Mouse (Mus musculus) midbrain, embryonic 14.5 days (tissue): ENCODE measurements around the gene Ache. TPM values are rescaled to one million over a fixed set of nuclear protein-coding genes. Genes with fewer than 3 reads are reported as not detected.

Experiments used
- ATAC-seq: fragments of 200-750 bp; cut with Nextera tagmentation; 2 replicates; pipeline ENCODE4 v1.8.0; 2017; ENCODE audit warnings: moderate number of reproducible peaks, moderate library complexity; ENCODE audit not compliant: low FRiP score, low TSS enrichment
- DNase-seq: peaks from one replicate; pipeline ENCODE4 v3.0.0-alpha.2; 2015
- H3K27ac ChIP-seq: fragments of 300-500 bp; sonication (generic); replicated peaks from 2 replicates; pipeline ENCODE4 v1.5.1; 2014; ENCODE audit warnings: mild to moderate bottlenecking, low read depth, low read length, moderate library complexity
- H3K27me3 ChIP-seq: fragments of 300-500 bp; sonication (generic); 2 replicates; pipeline ENCODE4 v1.6.1; 2014; ENCODE audit warnings: low read length, control low read depth, mixed read lengths; ENCODE audit not compliant: control insufficient read depth, insufficient read depth
- H3K36me3 ChIP-seq: fragments of 300-500 bp; sonication (generic); 2 replicates; pipeline ENCODE4 v1.6.1; 2014; ENCODE audit warnings: low read length, control low read depth; ENCODE audit not compliant: control insufficient read depth, insufficient read depth
- H3K4me1 ChIP-seq: fragments of 300-500 bp; sonication (generic); 2 replicates; pipeline ENCODE4 v1.6.1; 2014; ENCODE audit warnings: mild to moderate bottlenecking, antibody characterized with exemption, low read length, control low read depth; ENCODE audit not compliant: control insufficient read depth, insufficient read depth
- H3K4me2 ChIP-seq: fragments of 300-500 bp; sonication (generic); 2 replicates; pipeline ENCODE4 v1.6.1; 2014; ENCODE audit warnings: mild to moderate bottlenecking, low read length, moderate library complexity
- H3K4me3 ChIP-seq: fragments of 300-500 bp; sonication (generic); replicated peaks from 2 replicates; pipeline ENCODE4 v1.5.1; 2014; ENCODE audit warnings: low read depth, low read length
- H3K9ac ChIP-seq: fragments of 300-500 bp; sonication (generic); replicated peaks from 2 replicates; pipeline ENCODE4 v1.6.1; 2014; ENCODE audit warnings: mild to moderate bottlenecking, low read length, moderate library complexity
- H3K9me3 ChIP-seq: fragments of 300-500 bp; sonication (generic); 2 replicates; pipeline ENCODE4 v1.6.1; 2016; ENCODE audit warnings: low read length, control low read depth, mixed read lengths; ENCODE audit not compliant: control insufficient read depth
- WGBS: fragments of 180-500 bp; shearing (Covaris S2); extraction: QIAGEN DNeasy Blood & Tissue Kit; methylation state at CpG from one replicate; pipeline ENCODE4 v1.1.7; 2014; 5-methylcytosine and 5-hydroxymethylcytosine counted together
- polyA plus RNA-seq: library from polyadenylated mRNA; unstranded; fragments of >200 nt; fragmentation: Nextera tagmentation; extraction: Ambion mirVana; gene quantifications from 2 replicates; pipeline ENCODE4 v1.2.1, GENCODE M21; 2014

Gene Ache
- polyA plus RNA-seq, 1 experiment from 2014 or later, result 22.2 TPM

DNA sequence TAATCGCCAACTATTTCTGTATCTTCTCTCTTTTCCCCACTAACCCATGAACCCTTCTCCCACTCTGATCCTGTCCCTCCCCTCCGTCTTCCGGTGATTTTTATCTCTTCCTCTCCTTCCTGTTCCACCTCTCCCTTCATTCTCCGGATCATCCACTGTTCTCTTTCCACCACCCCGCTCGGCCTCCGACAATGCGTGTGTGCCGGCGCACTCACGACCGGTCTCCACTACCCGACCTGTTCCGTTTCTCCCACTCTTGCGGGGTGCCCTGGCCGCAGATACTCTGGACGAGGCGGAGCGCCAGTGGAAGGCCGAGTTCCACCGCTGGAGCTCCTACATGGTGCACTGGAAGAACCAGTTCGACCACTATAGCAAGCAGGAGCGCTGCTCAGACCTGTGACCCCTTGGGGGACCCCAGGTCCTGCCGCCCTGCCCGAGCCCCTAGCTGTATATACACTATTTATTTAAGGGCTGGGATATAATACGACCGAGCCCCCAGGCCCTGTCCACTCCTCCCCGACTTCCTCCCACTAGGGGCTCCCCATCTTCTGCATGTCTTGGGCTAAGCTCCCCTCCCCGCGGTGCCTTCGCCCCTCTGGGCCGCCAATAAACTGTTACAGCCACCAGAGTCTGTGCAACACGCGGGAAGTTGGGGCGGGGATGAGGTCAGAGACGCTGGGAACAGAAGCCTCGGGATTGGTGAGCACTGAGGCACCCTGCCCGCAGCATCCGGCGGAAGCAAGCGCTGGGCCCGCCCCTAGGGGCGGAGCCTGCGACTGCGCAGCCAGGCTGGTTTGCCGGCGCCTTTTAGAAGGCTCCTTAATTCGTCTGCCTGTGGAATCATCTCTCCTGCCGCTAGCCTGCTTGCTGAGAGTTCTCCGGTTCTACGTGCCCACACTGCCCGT is 6.8 kb downstream of the Ache start, which contains the start of gene Ufsp1:
TSS of gene Ufsp1 (plus strand) at position 791 of the 905 bp plus-strand sequence.
- Histone ChIP-seq H3K4me3 (peak within 1 kb of the TSS; percentile 53), H3K4me1 (peaks cover 18% of the 10 kb centered on the region), H3K4me2 (peak within 1 kb of the TSS; percentile 100), H3K9ac (peak within 1 kb of the TSS; percentile 77), H3K36me3 (peaks cover 42% of the 10 kb centered on the region), H3K9me3 (no peaks in the 10 kb centered on the region), H3K27me3 (peaks cover 21% of the 10 kb centered on the region; the same call in 1 of the 2 replicates), H3K27ac (peak within 1 kb of the TSS; percentile 85)
- DNase-seq, result peak; percentile 98
- peak; percentile 92 for ATAC-seq
- WGBS, result under 1% methylated on average over 52 of the region's 52 CpGs

- H3K36me3 ChIP-seq, result peaks cover 49% of the 10 kb centered on the region
- H3K27ac ChIP-seq, result peak overlapping the region; percentile 85
- H3K4me3 ChIP-seq, result peak overlapping the region; percentile 53
- peak overlapping the region; percentile 100 for H3K4me2 ChIP-seq
- DNase-seq (no peak), ATAC-seq (peak; percentile 46)
- no peaks in the 10 kb centered on the region for H3K9me3 ChIP-seq
- H3K9ac ChIP-seq, result peak overlapping the region; percentile 77
- H3K4me1 ChIP-seq, result peaks cover 15% of the 10 kb centered on the region
- WGBS, result 9% methylated on average over 18 of the region's 18 CpGs
- H3K27me3 ChIP-seq, result peaks cover 14% of the 10 kb centered on the region; the same call in 1 of the 2 replicates
Measured at GRCm38 (mm10) chr5:137294744-137295093, 7.4 kb downstream of the Ache start.

- 83% methylated on average over 9 of the region's 9 CpGs for WGBS
- Histone ChIP-seq H3K27ac (peak overlapping the region; percentile 85; the same call in 1 of the 2 replicates), H3K9me3 (no peaks in the 10 kb centered on the region), H3K27me3 (peaks cover 8% of the 10 kb centered on the region; the same call in 1 of the 2 replicates), H3K4me3 (0 out of 2 replicates have a peak overlapping the region, but pooled peaks have one; percentile 53), H3K9ac (peak overlapping the region; percentile 77; the same call in 1 of the 2 replicates), H3K4me2 (peak overlapping the region; percentile 100), H3K4me1 (peaks cover 15% of the 10 kb centered on the region), H3K36me3 (peaks cover 54% of the 10 kb centered on the region)
- no peak for DNase-seq
- no peak for ATAC-seq
Measured at GRCm38 (mm10) chr5:137295296-137295695, 8.0 kb downstream of the Ache start.

DNA sequence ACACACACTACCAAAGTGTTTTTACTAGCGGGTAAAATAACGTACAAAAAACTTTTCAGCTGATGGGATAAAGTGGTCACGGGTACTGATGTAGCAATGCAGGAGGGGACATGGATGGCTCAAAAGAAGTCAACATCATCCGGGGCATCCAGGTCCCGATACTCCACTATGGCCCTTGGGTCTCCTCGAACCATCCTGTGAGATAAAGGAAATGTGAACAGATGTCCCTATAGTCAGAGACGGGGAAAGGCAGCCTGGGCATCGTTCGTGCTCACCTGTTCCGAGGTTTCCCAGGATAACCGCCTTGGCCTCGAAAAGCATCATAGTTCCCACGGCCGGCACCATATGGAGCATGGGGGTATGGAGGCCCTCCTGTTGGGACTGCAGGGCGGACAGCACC is 8.4 kb downstream of the Ache start:
- Histone ChIP-seq H3K4me2 (no peak overlapping the region), H3K36me3 (peaks cover 58% of the 10 kb centered on the region)

GRCm38 (mm10) chr5:137297126-137297525 is 9.8 kb downstream of the Ache start:
- H3K27ac ChIP-seq, result no peak overlapping the region
- ATAC-seq, result no peak
- peaks cover 73% of the 10 kb centered on the region for H3K36me3 ChIP-seq
- H3K9ac ChIP-seq, result no peak overlapping the region
- no peaks in the 10 kb centered on the region for H3K9me3 ChIP-seq
- peaks cover 15% of the 10 kb centered on the region for H3K4me1 ChIP-seq
- H3K4me3 ChIP-seq, result no peak overlapping the region
- DNase-seq, result no peak
- WGBS, result 93% methylated on average over 14 of the region's 14 CpGs
- H3K4me2 ChIP-seq, result no peak overlapping the region
- H3K27me3 ChIP-seq, result 0 out of 2 replicates have a peak, but pooled peaks cover 3% of the 10 kb centered on the region

More for the DNA sequence above, 8.4 kb downstream of the Ache start:
- H3K9ac ChIP-seq, result no peak overlapping the region
- 90% methylated on average over 15 of the region's 15 CpGs for WGBS
- H3K27me3 ChIP-seq, result peaks cover 5% of the 10 kb centered on the region; the same call in 1 of the 2 replicates
- peaks cover 15% of the 10 kb centered on the region for H3K4me1 ChIP-seq
- DNase-seq, result no peak
- no peak overlapping the region for H3K4me3 ChIP-seq
- ATAC-seq, result no peak
- H3K9me3 ChIP-seq, result no peaks in the 10 kb centered on the region
- no peak overlapping the region for H3K27ac ChIP-seq

DNA sequence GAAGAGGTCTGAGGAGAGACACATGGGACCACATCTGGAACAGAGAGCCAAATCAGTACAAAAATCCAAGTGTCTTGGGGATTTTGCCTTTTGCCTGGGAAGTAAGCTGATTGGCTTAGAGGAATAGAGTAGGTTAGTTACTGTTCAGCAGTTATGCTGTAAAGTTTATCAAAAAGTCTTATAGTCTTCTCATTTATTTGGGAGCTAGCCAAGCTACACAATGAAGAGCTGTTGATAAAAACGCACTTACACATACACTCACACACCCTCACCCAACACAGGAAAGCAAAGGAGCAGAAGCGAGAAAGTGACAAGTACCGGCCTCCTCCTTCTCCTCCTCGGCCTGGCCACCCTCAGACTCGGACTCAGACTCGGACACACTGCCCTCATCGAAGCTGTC is 11.9 kb downstream of the Ache start:
- Histone ChIP-seq H3K36me3 (peaks cover 93% of the 10 kb centered on the region), H3K27ac (no peak overlapping the region), H3K9me3 (no peaks in the 10 kb centered on the region), H3K4me3 (no peak overlapping the region), H3K27me3 (no peaks in the 10 kb centered on the region), H3K4me1 (peaks cover 6% of the 10 kb centered on the region), H3K9ac (no peak overlapping the region), H3K4me2 (no peak overlapping the region)
- no peak for DNase-seq
- ATAC-seq, result no peak
- 82% methylated on average over 7 of the region's 7 CpGs for WGBS

- H3K4me3 ChIP-seq, result no peak overlapping the region
- peaks cover 82% of the 10 kb centered on the region for H3K36me3 ChIP-seq
- WGBS, result 73% methylated on average over 21 of the region's 21 CpGs
- peaks cover 18% of the 10 kb centered on the region for H3K4me1 ChIP-seq
- H3K27me3 ChIP-seq, result no peaks in the 10 kb centered on the region
- H3K27ac ChIP-seq, result no peak overlapping the region
- ATAC-seq (no peak), DNase-seq (peak; percentile 43)
- no peak overlapping the region for H3K4me2 ChIP-seq
- H3K9me3 ChIP-seq, result no peaks in the 10 kb centered on the region
- no peak overlapping the region for H3K9ac ChIP-seq
Measured at GRCm38 (mm10) chr5:137301253-137301652, 13.9 kb downstream of the Ache start.

- Histone ChIP-seq H3K9me3 (no peaks in the 10 kb centered on the region), H3K9ac (no peak overlapping the region; the same call in 1 of the 2 replicates), H3K4me2 (no peak overlapping the region), H3K4me1 (peaks cover 20% of the 10 kb centered on the region), H3K4me3 (no peak overlapping the region), H3K27me3 (no peaks in the 10 kb centered on the region), H3K36me3 (peaks cover 58% of the 10 kb centered on the region), H3K27ac (no peak overlapping the region)
- 88% methylated on average over 4 of the region's 4 CpGs for WGBS
- DNase-seq (no peak), ATAC-seq (no peak)
Measured at GRCm38 (mm10) chr5:137303609-137304008, 16.3 kb downstream of the Ache start.
